Mouse (Mus musculus) T-helper 2 cell (primary cell): ENCODE results near the gene Metap1d.

Source experiments
- in situ Hi-C: fragments of 300-600 bp; cut with MboI, MseI; formaldehyde crosslinking; loops from one replicate; pipeline ENCODE4 v1.15.1; 2025; ENCODE audit warnings: high pct_unique_total_duplicates

The Metap1d gene

GRCm38 (mm10) chr2:71474345-71474744 lies 21.3 kb downstream of the Metap1d start:
- in situ Hi-C loops = no loop called here

DNA sequence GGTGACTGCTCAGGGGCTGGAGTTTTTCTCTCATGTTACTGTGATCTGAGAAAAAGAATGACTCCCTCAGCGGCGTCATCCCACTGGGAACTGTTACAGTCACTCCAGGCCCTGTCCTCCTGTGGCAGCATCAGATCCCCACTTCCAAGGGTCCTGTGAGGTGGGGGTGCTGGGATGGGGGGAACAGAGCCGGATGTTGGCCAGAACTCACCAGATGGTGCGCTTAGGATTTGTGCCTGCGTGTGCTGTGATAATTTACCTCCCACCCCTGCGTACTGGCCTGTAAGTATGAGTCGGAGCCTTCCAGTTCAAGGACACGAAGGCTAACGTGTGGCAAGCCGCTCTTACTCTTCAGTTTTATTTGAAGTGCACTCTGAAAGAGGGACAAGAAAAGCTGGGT lies 22.2 kb downstream of the Metap1d start:
- in situ Hi-C loops = no loop called here

DNA sequence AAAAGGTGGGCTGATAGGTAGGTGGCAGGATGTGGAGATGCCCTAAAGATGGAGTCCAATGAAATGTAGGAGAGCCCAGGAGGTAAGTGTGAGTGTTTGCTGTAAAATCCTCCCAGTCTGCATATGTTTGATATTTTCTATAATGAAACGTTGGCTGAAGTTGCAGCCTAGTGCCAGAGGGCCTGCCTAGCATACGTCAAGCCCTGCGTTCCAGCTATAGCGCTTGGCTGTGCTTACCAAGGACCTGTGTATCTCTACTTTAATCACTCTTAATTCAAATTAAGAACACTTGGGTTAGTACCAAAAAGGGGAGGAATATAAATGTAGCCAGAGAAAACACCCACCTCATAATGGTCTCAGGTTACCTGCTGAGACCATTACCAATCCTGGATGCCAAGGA lies 22.7 kb downstream of the Metap1d start:
- in situ Hi-C loops = no loop called here

GRCm38 (mm10) chr2:71477787-71478186 lies 24.7 kb downstream of the Metap1d start:
- in situ Hi-C loops = no loop called here

GRCm38 (mm10) chr2:71479917-71480316 lies 26.8 kb downstream of the Metap1d start:
- in situ Hi-C loops = no loop called here

DNA sequence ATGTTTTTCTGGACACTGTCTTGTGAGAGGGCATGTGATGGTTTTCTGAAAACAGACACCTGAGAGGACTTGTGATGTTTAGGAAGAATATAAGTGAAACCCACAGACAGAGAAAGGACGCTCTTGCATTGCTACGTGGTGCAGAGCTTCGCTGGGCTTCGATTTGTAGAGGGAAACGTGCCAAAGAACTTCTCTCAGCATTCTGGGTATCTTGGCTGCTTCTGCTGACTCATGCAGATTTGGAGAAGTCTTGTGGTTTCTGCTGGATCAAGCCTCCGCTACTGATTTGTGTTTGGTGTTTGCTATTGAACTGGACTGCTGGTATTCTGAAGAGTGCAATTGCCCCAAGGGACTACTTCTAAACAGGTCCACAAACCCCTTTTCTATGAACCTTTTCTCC lies 28.7 kb downstream of the Metap1d start:
- in situ Hi-C loops = no loop called here

DNA sequence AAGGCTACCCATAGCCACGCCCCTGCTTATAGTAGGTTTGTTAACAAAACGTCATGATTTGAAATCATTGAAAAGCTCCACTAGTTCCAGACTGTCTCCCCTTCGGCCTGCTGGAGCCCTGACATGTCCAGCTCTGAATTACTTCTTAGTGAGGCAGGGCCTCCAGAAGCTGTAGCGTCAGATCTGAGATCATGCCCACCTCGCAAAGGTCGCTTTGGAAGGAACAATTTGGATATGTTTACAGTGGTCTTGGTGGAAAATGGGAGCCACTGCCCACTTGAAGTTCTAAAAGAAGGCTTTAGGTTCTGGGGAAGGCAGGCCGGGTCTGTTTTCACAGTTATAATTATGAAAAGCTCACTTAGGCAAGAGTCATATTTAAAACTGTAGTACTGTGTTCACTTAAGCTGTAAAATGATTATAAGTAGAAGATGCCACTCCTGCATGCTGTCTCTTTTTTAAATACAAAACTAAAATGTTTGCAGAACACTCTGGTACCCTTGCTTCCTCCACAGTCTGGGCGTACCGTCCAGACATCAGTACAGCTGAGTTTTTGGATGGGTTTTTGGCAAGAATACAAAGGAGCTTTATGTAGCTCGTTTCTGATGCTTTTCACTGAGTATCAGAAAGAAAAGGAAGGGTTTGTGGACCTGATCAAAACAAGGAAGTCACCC lies 30.1 kb downstream of the Metap1d start:
- in situ Hi-C loops = no loop called here

DNA sequence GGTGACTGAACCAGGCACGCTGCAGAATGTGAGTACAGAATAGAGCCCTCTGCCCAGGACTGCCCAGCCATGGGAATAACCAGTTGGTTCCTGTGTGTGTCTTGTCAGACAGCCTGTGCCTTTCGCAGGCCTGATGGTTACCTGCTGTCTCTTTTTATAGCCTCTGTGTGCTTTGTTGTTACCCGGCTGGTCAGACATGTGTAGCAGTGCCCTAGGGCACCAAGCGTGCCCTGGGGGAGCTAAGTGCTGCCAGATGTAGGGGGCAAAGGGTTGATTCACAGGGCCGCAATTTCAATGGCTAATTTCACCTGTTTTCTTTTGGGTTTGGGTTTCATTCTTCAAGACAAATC lies 30.6 kb downstream of the Metap1d start:
- in situ Hi-C loops = no loop called here

GRCm38 (mm10) chr2:71491295-71491694 lies 38.2 kb downstream of the Metap1d start:
- in situ Hi-C loops = no loop called here

- in situ Hi-C loops = no loop called here
Measured at GRCm38 (mm10) chr2:71493161-71493683, 40.1 kb downstream of the Metap1d start.

DNA sequence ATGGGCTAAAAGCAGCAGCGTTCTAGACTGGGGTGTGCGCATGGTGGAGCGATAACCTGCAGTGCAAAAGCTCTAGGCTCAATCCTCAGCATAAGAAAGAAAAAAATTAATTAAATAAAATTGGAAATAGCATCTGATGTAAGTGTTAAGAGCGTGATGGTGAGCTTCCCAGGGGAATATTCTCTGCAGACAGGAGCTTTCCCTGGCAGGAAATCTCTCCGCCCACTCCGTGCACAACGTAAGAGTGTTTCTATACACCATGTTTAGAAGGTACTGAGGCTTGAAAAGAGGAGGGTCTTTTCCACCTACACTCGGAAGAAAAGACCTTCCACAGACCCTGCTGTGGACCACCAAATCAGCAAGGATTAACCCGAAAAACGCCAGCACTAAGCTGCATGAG lies 41.4 kb downstream of the Metap1d start:
- in situ Hi-C loops = no loop called here

DNA sequence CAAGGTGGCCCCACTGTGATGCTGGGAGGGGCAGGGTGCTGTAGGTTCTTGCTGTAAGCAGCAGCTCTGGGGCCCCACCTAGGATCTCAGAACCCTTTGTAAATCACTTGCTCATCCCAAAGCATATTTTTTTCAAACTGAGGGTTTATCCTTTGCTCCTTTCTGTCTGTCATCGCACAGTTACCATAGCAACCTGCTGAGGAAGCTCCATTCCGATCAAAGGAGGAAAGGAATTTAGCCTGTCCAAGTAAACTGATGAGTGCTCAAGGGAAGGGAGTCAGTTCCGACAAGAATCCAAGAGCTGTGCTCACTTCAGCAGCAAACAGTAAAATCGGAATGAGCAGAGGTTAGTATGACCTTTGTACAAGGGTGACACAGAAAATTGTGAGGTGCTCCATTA lies 41.9 kb downstream of the Metap1d start:
- in situ Hi-C loops = no loop called here

GRCm38 (mm10) chr2:71497175-71497574 lies 44.1 kb downstream of the Metap1d start:
- in situ Hi-C loops = no loop called here

- in situ Hi-C loops = loop anchor here (10.0 kb wide), 1 partner anchor 1275 kb away; no protein-coding TSS in a partner anchor
Measured at GRCm38 (mm10) chr2:71499276-71500230, 46.5 kb downstream of the Metap1d start.

DNA sequence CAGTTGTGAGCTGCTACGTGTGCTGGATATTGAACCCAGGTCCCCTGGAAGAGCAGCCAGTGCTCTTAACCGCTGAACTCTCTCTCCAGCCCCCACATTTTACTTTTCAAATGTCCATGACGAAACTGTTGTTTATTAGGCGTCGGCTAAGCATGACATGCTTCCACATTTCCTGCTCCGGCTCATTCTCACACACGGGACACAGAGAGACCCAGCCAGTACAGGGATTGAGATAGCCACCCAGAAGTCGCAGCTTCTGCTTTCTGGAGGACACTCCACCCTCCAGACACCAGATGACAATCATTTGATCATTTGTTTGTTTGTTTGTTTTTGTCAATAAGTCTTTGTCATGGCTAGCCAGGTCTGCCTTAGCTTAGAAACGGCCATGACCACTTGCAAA lies 51.8 kb downstream of the Metap1d start:
- in situ Hi-C loops = loop anchor here (10.0 kb wide), 1 partner anchor 1280 kb away; no protein-coding TSS in a partner anchor

GRCm38 (mm10) chr2:71511209-71511608 lies 58.1 kb downstream of the Metap1d start:
- in situ Hi-C loops = no loop called here

DNA sequence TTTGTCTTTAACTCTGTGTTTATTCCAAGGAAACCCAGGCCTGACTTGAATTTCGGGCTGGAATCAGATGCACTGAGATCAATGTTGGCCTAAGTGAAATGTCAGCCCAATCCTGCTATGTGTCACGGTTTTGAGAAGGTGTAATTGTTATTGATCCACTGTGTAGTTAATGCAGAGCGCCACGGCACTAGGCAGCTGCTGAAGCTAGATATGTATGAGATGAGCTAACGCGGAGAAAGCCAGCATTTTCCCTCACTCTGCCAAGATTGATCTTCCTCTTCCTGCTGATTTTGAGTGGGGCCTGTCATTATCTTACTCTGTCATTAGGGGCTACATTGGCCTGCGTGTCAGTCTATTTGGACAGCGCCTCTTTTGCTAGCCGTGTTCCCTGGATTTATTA lies 59.2 kb downstream of the Metap1d start:
- in situ Hi-C loops = no loop called here

- in situ Hi-C loops = no loop called here
Measured at GRCm38 (mm10) chr2:71516995-71517394, 63.9 kb downstream of the Metap1d start.

GRCm38 (mm10) chr2:71517466-71518099 lies 64.5 kb downstream of the Metap1d start:
- in situ Hi-C loops = no loop called here

- in situ Hi-C loops = no loop called here
Measured at GRCm38 (mm10) chr2:71522871-71523270, 69.8 kb downstream of the Metap1d start.

- in situ Hi-C loops = no loop called here
Measured at GRCm38 (mm10) chr2:71523431-71523830, 70.4 kb downstream of the Metap1d start.

- in situ Hi-C loops = loop anchor here (25.0 kb wide), 1 partner anchor 1963 kb away; no protein-coding TSS in a partner anchor
Measured at GRCm38 (mm10) chr2:71524763-71525162, 71.7 kb downstream of the Metap1d start.
